Mouse (Mus musculus): Measurements from ENCODE around the gene Slc4a5. TPM values are rescaled to one million over a fixed set of nuclear protein-coding genes. Genes with fewer than 3 reads are reported as not detected.

Gene Slc4a5
- polyA plus RNA-seq, 1 experiment, result 0.02 TPM

DNA sequence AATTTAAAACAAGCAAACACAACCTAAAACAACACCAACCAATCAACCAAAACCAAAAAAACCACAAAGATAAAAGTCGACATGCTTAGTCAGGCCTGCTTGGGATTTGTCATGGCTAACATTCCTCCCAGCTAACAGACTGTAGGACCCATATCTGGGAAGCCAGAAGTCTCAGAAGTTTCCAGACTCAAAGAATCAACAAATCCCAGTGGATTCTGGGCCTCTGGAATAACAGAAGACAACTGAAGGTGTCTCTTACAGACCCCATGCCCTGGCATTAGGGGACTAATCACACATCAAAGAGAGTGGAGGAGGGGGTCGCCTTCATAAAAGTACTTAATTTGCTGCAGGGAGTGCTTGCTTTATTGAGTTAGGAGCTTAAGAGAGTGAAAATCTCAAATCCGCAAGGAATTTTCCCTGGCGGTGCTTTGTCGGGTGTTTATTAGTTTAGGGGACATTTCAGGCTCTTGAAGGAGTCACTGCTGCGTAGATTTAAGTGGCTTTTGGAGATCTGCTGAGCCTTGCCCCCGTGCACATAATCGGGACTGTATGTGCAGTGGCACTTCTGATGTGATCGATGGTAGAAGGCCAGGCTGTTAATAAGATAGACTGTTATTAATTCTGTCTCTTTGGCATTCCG is 24.9 kb downstream of the Slc4a5 start:
- TF ChIP-seq USF1 (IDR thresholded peaks at IDR 0.05; ENCODE audit: low read depth), result no peak
- no peak for TF ChIP-seq MAX (IDR thresholded peaks at IDR 0.05; ENCODE audit: low read depth)
- no peak for TF ChIP-seq TCF3 (IDR thresholded peaks at IDR 0.05; ENCODE audit: insufficient read length, low read depth)
- no peak for TF ChIP-seq E2F4 (IDR thresholded peaks at IDR 0.05; ENCODE audit: insufficient read depth)
- TF ChIP-seq TCF12 (IDR thresholded peaks at IDR 0.05; ENCODE audit: insufficient read depth, poor library complexity, severe bottlenecking), result no peak
- no peak for TF ChIP-seq CEBPB (IDR thresholded peaks at IDR 0.05; ENCODE audit: insufficient read depth, poor library complexity, severe bottlenecking)
- no peak for TF ChIP-seq REST (IDR thresholded peaks at IDR 0.05; ENCODE audit: insufficient read depth, insufficient read length)
- TF ChIP-seq POLR2A (IDR thresholded peaks at IDR 0.05; ENCODE audit: insufficient read length, low read depth), result no peak
- TF ChIP-seq MYOD1 (IDR thresholded peaks at IDR 0.05; ENCODE audit: control insufficient read depth in 1 of 3, insufficient read length in 2 of 3, low read depth in 2 of 3), result no peak
- no peak for TF ChIP-seq POLR2AphosphoS2 (IDR thresholded peaks at IDR 0.05; ENCODE audit: insufficient read length, low read depth)
- no peak for TF ChIP-seq SRF (IDR thresholded peaks at IDR 0.05; ENCODE audit: control insufficient read depth, insufficient read length, low read depth)
- TF ChIP-seq MYOG (IDR thresholded peaks at IDR 0.05; ENCODE audit: control insufficient read depth in 1 of 3, insufficient read depth in 1 of 3, insufficient read length in 2 of 3, low read depth in 2 of 3), result no peak
- Histone ChIP-seq H3K4me3 (no peak overlapping the region), H3ac (ENCODE audit: control insufficient read depth, insufficient read length) (no peak overlapping the region), H3K36me3 (ENCODE audit: control insufficient read depth, insufficient read depth) (no peaks in the 10 kb centered on the region), H3K4me2 (ENCODE audit: low read depth) (no peak overlapping the region), H3K27me3 (ENCODE audit: control insufficient read depth, insufficient read depth, insufficient read length) (peaks cover 60% of the 10 kb centered on the region), H3K79me2 (ENCODE audit: control insufficient read depth, insufficient read depth) (no peaks in the 10 kb centered on the region)

DNA sequence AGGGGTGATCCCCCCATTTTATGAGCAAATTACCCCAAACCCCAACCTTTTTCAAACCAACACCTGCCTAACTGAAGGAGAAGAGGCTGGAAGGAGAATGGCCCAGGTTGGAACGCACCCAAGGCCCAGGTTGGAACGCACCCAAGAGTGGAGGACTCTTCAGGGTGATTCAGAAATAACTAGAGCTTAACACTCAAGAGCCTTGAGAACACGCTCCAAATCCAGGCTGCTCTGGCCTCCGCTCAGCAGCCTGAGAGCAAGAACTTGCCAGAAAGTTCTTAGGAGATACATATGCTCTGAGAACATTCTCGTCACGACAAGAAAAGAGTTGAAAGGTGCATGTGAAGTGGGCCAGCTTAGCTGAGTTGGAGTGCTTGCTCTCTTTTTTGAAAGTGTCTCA is 25.5 kb downstream of the Slc4a5 start:
- H3K4me2 ChIP-seq (ENCODE audit: low read depth), result no peak overlapping the region
- no peak for TF ChIP-seq REST (IDR thresholded peaks at IDR 0.05; ENCODE audit: insufficient read depth, insufficient read length)
- no peak for TF ChIP-seq USF1 (IDR thresholded peaks at IDR 0.05; ENCODE audit: low read depth)
- no peak for TF ChIP-seq E2F4 (IDR thresholded peaks at IDR 0.05; ENCODE audit: insufficient read depth)
- TF ChIP-seq POLR2AphosphoS2 (IDR thresholded peaks at IDR 0.05; ENCODE audit: insufficient read length, low read depth), result no peak
- TF ChIP-seq MAX (IDR thresholded peaks at IDR 0.05; ENCODE audit: low read depth), result no peak
- TF ChIP-seq MYOG (IDR thresholded peaks at IDR 0.05; ENCODE audit: control insufficient read depth in 1 of 3, insufficient read depth in 1 of 3, insufficient read length in 2 of 3, low read depth in 2 of 3), result no peak
- TF ChIP-seq SRF (IDR thresholded peaks at IDR 0.05; ENCODE audit: control insufficient read depth, insufficient read length, low read depth), result no peak
- no peak for TF ChIP-seq MYOD1 (IDR thresholded peaks at IDR 0.05; ENCODE audit: control insufficient read depth in 1 of 3, insufficient read length in 2 of 3, low read depth in 2 of 3)
- TF ChIP-seq CEBPB (IDR thresholded peaks at IDR 0.05; ENCODE audit: insufficient read depth, poor library complexity, severe bottlenecking), result no peak
- no peak for TF ChIP-seq TCF3 (IDR thresholded peaks at IDR 0.05; ENCODE audit: insufficient read length, low read depth)

DNA sequence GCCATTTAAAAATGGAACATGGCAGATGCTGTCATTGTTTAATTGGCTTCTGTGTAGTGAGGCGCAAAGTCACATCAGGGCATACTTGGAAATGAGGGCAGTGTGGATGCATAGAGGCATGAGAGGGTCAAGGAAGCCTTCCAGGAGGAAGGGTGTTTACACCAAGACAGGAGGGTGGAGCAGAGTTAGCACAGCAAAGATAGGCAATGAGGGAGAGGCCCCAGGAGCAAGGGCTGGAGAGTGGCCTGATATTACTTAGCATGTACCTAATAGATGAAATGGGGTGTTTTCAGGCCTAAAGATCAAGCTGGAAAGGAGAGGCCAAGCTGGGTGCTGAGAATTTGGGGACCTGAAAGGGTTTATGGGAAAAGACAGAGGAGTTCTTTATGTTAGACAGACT is 26.4 kb downstream of the Slc4a5 start:
- TF ChIP-seq MAX (IDR thresholded peaks at IDR 0.05; ENCODE audit: low read depth) (no peak), E2F4 (IDR thresholded peaks at IDR 0.05; ENCODE audit: insufficient read depth) (no peak), TCF3 (IDR thresholded peaks at IDR 0.05; ENCODE audit: insufficient read length, low read depth) (no peak), POLR2AphosphoS2 (IDR thresholded peaks at IDR 0.05; ENCODE audit: insufficient read length, low read depth) (no peak), REST (IDR thresholded peaks at IDR 0.05; ENCODE audit: insufficient read depth, insufficient read length) (no peak), MYOD1 (IDR thresholded peaks at IDR 0.05; ENCODE audit: control insufficient read depth in 1 of 3, insufficient read length in 2 of 3, low read depth in 2 of 3) (no peak), USF1 (IDR thresholded peaks at IDR 0.05; ENCODE audit: low read depth) (no peak), TCF12 (IDR thresholded peaks at IDR 0.05; ENCODE audit: insufficient read depth, poor library complexity, severe bottlenecking) (no peak), CEBPB (IDR thresholded peaks at IDR 0.05; ENCODE audit: insufficient read depth, poor library complexity, severe bottlenecking) (no peak), POLR2A (IDR thresholded peaks at IDR 0.05; ENCODE audit: insufficient read length, low read depth) (no peak), SRF (IDR thresholded peaks at IDR 0.05; ENCODE audit: control insufficient read depth, insufficient read length, low read depth) (no peak), MYOG (IDR thresholded peaks at IDR 0.05; ENCODE audit: control insufficient read depth in 1 of 3, insufficient read depth in 1 of 3, insufficient read length in 2 of 3, low read depth in 2 of 3) (no peak)
- H3K27me3 ChIP-seq (ENCODE audit: control insufficient read depth, insufficient read depth, insufficient read length), result peaks cover 46% of the 10 kb centered on the region

More for the DNA sequence above, 25.5 kb downstream of the Slc4a5 start:
- no peaks in the 10 kb centered on the region for H3K36me3 ChIP-seq (ENCODE audit: control insufficient read depth, insufficient read depth)
- no peak overlapping the region for H3K4me3 ChIP-seq
- peaks cover 54% of the 10 kb centered on the region for H3K27me3 ChIP-seq (ENCODE audit: control insufficient read depth, insufficient read depth, insufficient read length)
- H3ac ChIP-seq (ENCODE audit: control insufficient read depth, insufficient read length), result no peak overlapping the region
- no peaks in the 10 kb centered on the region for H3K79me2 ChIP-seq (ENCODE audit: control insufficient read depth, insufficient read depth)

DNA sequence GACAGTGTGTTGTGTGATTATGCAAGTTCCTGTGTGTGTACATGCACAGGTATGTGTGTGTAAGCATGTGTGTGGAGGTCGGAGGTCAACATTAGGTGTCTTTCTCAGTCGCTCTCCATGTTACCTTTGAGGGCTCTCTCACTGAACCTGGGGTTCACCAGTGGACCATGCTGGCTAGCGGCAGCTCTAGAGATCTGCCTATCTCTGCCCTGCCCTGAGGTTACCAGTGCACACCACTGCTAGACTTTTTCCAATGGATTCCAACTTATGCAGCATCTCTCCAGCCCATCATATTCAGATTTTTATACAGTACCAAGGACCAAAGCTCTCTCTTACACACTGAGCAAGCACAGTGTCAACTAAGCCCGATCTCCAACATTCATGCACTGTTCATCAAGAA is 27.1 kb downstream of the Slc4a5 start:
- Histone ChIP-seq H3ac (ENCODE audit: control insufficient read depth, insufficient read length) (no peak overlapping the region), H3K79me2 (ENCODE audit: control insufficient read depth, insufficient read depth) (no peaks in the 10 kb centered on the region), H3K4me2 (ENCODE audit: low read depth) (no peak overlapping the region), H3K27me3 (ENCODE audit: control insufficient read depth, insufficient read depth, insufficient read length) (peaks cover 38% of the 10 kb centered on the region), H3K4me3 (no peak overlapping the region), H3K36me3 (ENCODE audit: control insufficient read depth, insufficient read depth) (no peaks in the 10 kb centered on the region)
- TF ChIP-seq MAX (IDR thresholded peaks at IDR 0.05; ENCODE audit: low read depth), result no peak
- TF ChIP-seq TCF3 (IDR thresholded peaks at IDR 0.05; ENCODE audit: insufficient read length, low read depth), result no peak
- TF ChIP-seq E2F4 (IDR thresholded peaks at IDR 0.05; ENCODE audit: insufficient read depth), result no peak
- TF ChIP-seq SRF (IDR thresholded peaks at IDR 0.05; ENCODE audit: control insufficient read depth, insufficient read length, low read depth), result no peak
- TF ChIP-seq REST (IDR thresholded peaks at IDR 0.05; ENCODE audit: insufficient read depth, insufficient read length), result no peak
- TF ChIP-seq POLR2AphosphoS2 (IDR thresholded peaks at IDR 0.05; ENCODE audit: insufficient read length, low read depth), result no peak
- no peak for TF ChIP-seq MYOD1 (IDR thresholded peaks at IDR 0.05; ENCODE audit: control insufficient read depth in 1 of 3, insufficient read length in 2 of 3, low read depth in 2 of 3)
- no peak for TF ChIP-seq CEBPB (IDR thresholded peaks at IDR 0.05; ENCODE audit: insufficient read depth, poor library complexity, severe bottlenecking)
- no peak for TF ChIP-seq POLR2A (IDR thresholded peaks at IDR 0.05; ENCODE audit: insufficient read length, low read depth)
- no peak for TF ChIP-seq MYOG (IDR thresholded peaks at IDR 0.05; ENCODE audit: control insufficient read depth in 1 of 3, insufficient read depth in 1 of 3, insufficient read length in 2 of 3, low read depth in 2 of 3)
- no peak for TF ChIP-seq USF1 (IDR thresholded peaks at IDR 0.05; ENCODE audit: low read depth)
- TF ChIP-seq TCF12 (IDR thresholded peaks at IDR 0.05; ENCODE audit: insufficient read depth, poor library complexity, severe bottlenecking), result no peak

More for the DNA sequence above, 26.4 kb downstream of the Slc4a5 start:
- Histone ChIP-seq H3ac (ENCODE audit: control insufficient read depth, insufficient read length) (no peak overlapping the region), H3K79me2 (ENCODE audit: control insufficient read depth, insufficient read depth) (no peaks in the 10 kb centered on the region), H3K4me3 (no peak overlapping the region), H3K36me3 (ENCODE audit: control insufficient read depth, insufficient read depth) (no peaks in the 10 kb centered on the region), H3K4me2 (ENCODE audit: low read depth) (no peak overlapping the region)
